Mouse (Mus musculus) c-Kit-positive CD71-positive TER-119-positive erythroid progenitor cells, embryonic 14.5 days (primary cell): Measurements from ENCODE around the gene Zcwpw1.
"Not testable (repeated sequence)": the region's sequence is repeated elsewhere in the genome, so short reads cannot be mapped to it uniquely, and the experiment has no call there.

Experiments used
- DNase-seq: peaks from one replicate; pipeline ENCODE4 v3.0.0-alpha.2; 2013; ENCODE audit warnings: low spot score

Gene Zcwpw1

GRCm38 (mm10) chr5:137835966-137836520 lies 48.4 kb downstream of the Zcwpw1 start, which contains the start of gene Pilra:
Gene Pilra, minus strand, starts transcription at chr5:137836281.
- DNase-seq: not testable (repeated sequence)

- no peak for DNase-seq
Measured at GRCm38 (mm10) chr5:137836611-137837010, 49.0 kb downstream of the Zcwpw1 start.

- DNase-seq: not testable (repeated sequence)
Measured at GRCm38 (mm10) chr5:137837110-137837509, 49.5 kb downstream of the Zcwpw1 start.

GRCm38 (mm10) chr5:137850313-137850712 lies 62.7 kb downstream of the Zcwpw1 start:
- DNase-seq: not testable (repeated sequence)

GRCm38 (mm10) chr5:137854907-137855306 lies 67.3 kb downstream of the Zcwpw1 start:
- DNase-seq: not testable (repeated sequence)

- not testable (repeated sequence) for DNase-seq
Measured at GRCm38 (mm10) chr5:137856870-137857269, 69.3 kb downstream of the Zcwpw1 start.

GRCm38 (mm10) chr5:137857960-137858710 lies 70.5 kb downstream of the Zcwpw1 start, which contains the start of gene Pilrb1:
Gene Pilrb1, minus strand, starts transcription at chr5:137858106.
- DNase-seq: not testable (repeated sequence)

- DNase-seq: not testable (repeated sequence)
Measured at GRCm38 (mm10) chr5:137864008-137864407, 76.4 kb downstream of the Zcwpw1 start.

- DNase-seq: not testable (repeated sequence)
Measured at GRCm38 (mm10) chr5:137868600-137868999, 81.0 kb downstream of the Zcwpw1 start.

- DNase-seq: not testable (repeated sequence)
Measured at GRCm38 (mm10) chr5:137871644-137872380, 84.2 kb downstream of the Zcwpw1 start, which contains the start of gene Pilrb2. Gene Pilrb2, minus strand, starts transcription at chr5:137871815.
